Mouse (Mus musculus): ENCODE data around the gene Cd8b1. TPM values are rescaled to one million over a fixed set of nuclear protein-coding genes. Genes with fewer than 3 reads are reported as not detected.
"Not testable (repeated sequence)": the region's sequence is repeated elsewhere in the genome, so short reads cannot be mapped to it uniquely, and the experiment has no call there.

Gene Cd8b1
- 10 to 100 TPM; 13.1 to 17.9 TPM for polyA plus RNA-seq (2017; shearing (Covaris generic))

- ATAC-seq, result peak; percentile 76
Observed at GRCm38 (mm10) chr6:71322491-71322921, at the start of gene Cd8b1. Gene Cd8b1 (plus strand): TSS chr6:71322788.

GRCm38 (mm10) chr6:71273715-71274114 is 48.9 kb upstream of the Cd8b1 start:
- no peak for ATAC-seq

GRCm38 (mm10) chr6:71274621-71275020 is 48.0 kb upstream of the Cd8b1 start:
- ATAC-seq, result no peak

GRCm38 (mm10) chr6:71279418-71279817 is 43.2 kb upstream of the Cd8b1 start:
- no peak for ATAC-seq

GRCm38 (mm10) chr6:71293509-71293908 is 29.1 kb upstream of the Cd8b1 start:
- no peak for ATAC-seq

- ATAC-seq, result no peak
Observed at GRCm38 (mm10) chr6:71295303-71295702, 27.3 kb upstream of the Cd8b1 start.

- no peak for ATAC-seq
Observed at GRCm38 (mm10) chr6:71298051-71298450, 24.5 kb upstream of the Cd8b1 start.

GRCm38 (mm10) chr6:71298751-71299150 is 23.8 kb upstream of the Cd8b1 start:
- ATAC-seq, result no peak

- no peak for ATAC-seq
Observed at GRCm38 (mm10) chr6:71302097-71302731, 20.4 kb upstream of the Cd8b1 start.

- no peak for ATAC-seq
Observed at GRCm38 (mm10) chr6:71307486-71307885, 15.1 kb upstream of the Cd8b1 start.

GRCm38 (mm10) chr6:71321826-71322283 is 733 bp upstream of the Cd8b1 start, which contains the start of gene Smyd1:
Gene Smyd1 (minus strand): TSS chr6:71322233.
- ATAC-seq, result no peak

- ATAC-seq, result no peak
Observed at GRCm38 (mm10) chr6:71324816-71325215, 2.2 kb downstream of the Cd8b1 start.

- no peak for ATAC-seq
Observed at GRCm38 (mm10) chr6:71329881-71330280, 7.3 kb downstream of the Cd8b1 start.

GRCm38 (mm10) chr6:71330486-71330885 is 7.9 kb downstream of the Cd8b1 start:
- ATAC-seq, result no peak

- ATAC-seq, result not testable (repeated sequence)
Observed at GRCm38 (mm10) chr6:71331491-71331890, 8.9 kb downstream of the Cd8b1 start.

- no peak for ATAC-seq
Observed at GRCm38 (mm10) chr6:71332236-71332965, 9.8 kb downstream of the Cd8b1 start.

GRCm38 (mm10) chr6:71333031-71333430 is 10.4 kb downstream of the Cd8b1 start:
- ATAC-seq, result no peak

GRCm38 (mm10) chr6:71333578-71334273 is 11.1 kb downstream of the Cd8b1 start:
- no peak for ATAC-seq

- no peak for ATAC-seq
Observed at GRCm38 (mm10) chr6:71337666-71338065, 15.1 kb downstream of the Cd8b1 start.

GRCm38 (mm10) chr6:71338941-71339340 is 16.4 kb downstream of the Cd8b1 start:
- no peak for ATAC-seq

- no peak for ATAC-seq
Observed at GRCm38 (mm10) chr6:71339351-71339750, 16.8 kb downstream of the Cd8b1 start.

- ATAC-seq, result no peak
Observed at GRCm38 (mm10) chr6:71341179-71341578, 18.6 kb downstream of the Cd8b1 start.

GRCm38 (mm10) chr6:71348006-71348405 is 25.4 kb downstream of the Cd8b1 start:
- no peak for ATAC-seq
